ENCODE assay signal across 14 mouse cellular contexts in genomic region chr13:31362386-31362785, GRCm38 (mm10).
DNase-seq lines count a peak whose midpoint lies in the region; ATAC-seq and TF ChIP-seq lines count a peak whose summit lies in the region.
"Had no signal": no experiment of that assay in that cellular context is flagged by ENCODE, and none has a peak within 500 bp of the region (broad histone marks: within the 10 kb centered on the region; RNA-seq: fewer than 3 reads in every experiment).

No protein-coding gene starts in this region.

- peak; percentile 72 for ATAC-seq in forebrain, postnatal 0 days
- no peak for ATAC-seq in forebrain, embryonic 11.5 days (replicated peaks; ENCODE audit: low FRiP score)
- ATAC-seq in limb, embryonic 11.5 days (ENCODE audit: insufficient number of reproducible peaks, low FRiP score, low TSS enrichment, low read depth) = no peak
- ATAC-seq in embryonic facial prominence, embryonic 13.5 days (ENCODE audit: insufficient number of reproducible peaks, insufficient read depth, low FRiP score, low TSS enrichment, low read depth) = no peak
- ATAC-seq: intestine, embryonic 16.5 days had no signal

- no peaks in the 10 kb centered on the region for H3K36me3 ChIP-seq in forebrain, postnatal 0 days (ENCODE audit: insufficient read depth)
- no peaks in the 10 kb centered on the region for H3K36me3 ChIP-seq in forebrain, embryonic 11.5 days (ENCODE audit: control insufficient read depth, insufficient read depth, low read length)
- H3K36me3 ChIP-seq in limb, embryonic 11.5 days (ENCODE audit: control insufficient read depth, insufficient read depth, low read length) = no peaks in the 10 kb centered on the region
- H3K36me3 ChIP-seq in limb, embryonic 10.5 days = no peaks in the 10 kb centered on the region
- H3K36me3 ChIP-seq in embryonic facial prominence, embryonic 13.5 days = no peaks in the 10 kb centered on the region
- no peaks in the 10 kb centered on the region for H3K36me3 ChIP-seq in heart, adult 2 months (ENCODE audit: control insufficient read depth, insufficient read depth, low read length)
- H3K36me3 ChIP-seq: embryonic facial prominence, embryonic 15.5 days had no signal

- H3K4me3 ChIP-seq in forebrain, postnatal 0 days (ENCODE audit: low read depth, low read length) = no peak overlapping the region
- H3K4me3 ChIP-seq in forebrain, embryonic 11.5 days (ENCODE audit: low read depth, low read length) = no peak overlapping the region
- H3K4me3 ChIP-seq in limb, embryonic 11.5 days (ENCODE audit: low read depth, low read length) = no peak overlapping the region
- H3K4me3 ChIP-seq in limb, embryonic 10.5 days = no peak overlapping the region
- no peak overlapping the region for H3K4me3 ChIP-seq in embryonic facial prominence, embryonic 13.5 days
- no peak overlapping the region for H3K4me3 ChIP-seq in heart, adult 2 months
- H3K4me3 ChIP-seq: embryonic facial prominence, embryonic 15.5 days had no signal

- H3K27ac ChIP-seq in forebrain, postnatal 0 days (ENCODE audit: low read depth, low read length) = no peak overlapping the region
- no peak overlapping the region for H3K27ac ChIP-seq in forebrain, embryonic 11.5 days (ENCODE audit: low read depth, low read length)
- H3K27ac ChIP-seq in limb, embryonic 11.5 days (replicated peaks; ENCODE audit: low read depth, low read length) = no peak overlapping the region
- H3K27ac ChIP-seq in limb, embryonic 10.5 days = no peak overlapping the region
- 0 out of 2 replicates have a peak overlapping the region, but pooled peaks have one; percentile 16 for H3K27ac ChIP-seq in embryonic facial prominence, embryonic 13.5 days
- no peak overlapping the region for H3K27ac ChIP-seq in heart, adult 2 months
- H3K27ac ChIP-seq: embryonic facial prominence, embryonic 15.5 days had no signal

- H3K79me2 ChIP-seq in heart, adult 2 months (replicated peaks; ENCODE audit: control insufficient read depth, insufficient read depth, low read length) = no peaks in the 10 kb centered on the region

- TF ChIP-seq EP300 in heart, adult 2 months (IDR thresholded peaks at IDR 0.05; ENCODE audit: insufficient read depth, low read depth, low read length) = no peak

- H3K9me3 ChIP-seq in forebrain, postnatal 0 days (ENCODE audit: low read length) = no peaks in the 10 kb centered on the region
- H3K9me3 ChIP-seq in forebrain, embryonic 11.5 days (ENCODE audit: control insufficient read depth, low read length) = no peaks in the 10 kb centered on the region
- H3K9me3 ChIP-seq in limb, embryonic 11.5 days (ENCODE audit: control insufficient read depth, low read length) = no peaks in the 10 kb centered on the region
- H3K9me3 ChIP-seq in limb, embryonic 10.5 days (replicated peaks) = no peaks in the 10 kb centered on the region
- no peaks in the 10 kb centered on the region for H3K9me3 ChIP-seq in embryonic facial prominence, embryonic 13.5 days
- H3K9me3 ChIP-seq: embryonic facial prominence, embryonic 15.5 days had no signal

- H3K9ac ChIP-seq in forebrain, postnatal 0 days = no peak overlapping the region
- H3K9ac ChIP-seq in forebrain, embryonic 11.5 days (ENCODE audit: low read length) = no peak overlapping the region
- no peak overlapping the region for H3K9ac ChIP-seq in limb, embryonic 11.5 days (ENCODE audit: low read length)
- H3K9ac ChIP-seq in embryonic facial prominence, embryonic 13.5 days = no peak overlapping the region
- H3K9ac ChIP-seq in heart, adult 2 months (ENCODE audit: low read depth, low read length) = no peak overlapping the region
- H3K9ac ChIP-seq: embryonic facial prominence, embryonic 15.5 days had no signal

- no peaks in the 10 kb centered on the region for H3K4me1 ChIP-seq in forebrain, postnatal 0 days (ENCODE audit: insufficient read depth)
- no peaks in the 10 kb centered on the region for H3K4me1 ChIP-seq in forebrain, embryonic 11.5 days (replicated peaks; ENCODE audit: control insufficient read depth, insufficient read depth, low read length)
- H3K4me1 ChIP-seq in limb, embryonic 11.5 days (ENCODE audit: control insufficient read depth, insufficient read depth, low read length) = no peaks in the 10 kb centered on the region
- peaks cover 12% of the 10 kb centered on the region for H3K4me1 ChIP-seq in limb, embryonic 10.5 days
- H3K4me1 ChIP-seq in embryonic facial prominence, embryonic 13.5 days = peaks cover 13% of the 10 kb centered on the region
- no peaks in the 10 kb centered on the region for H3K4me1 ChIP-seq in heart, adult 2 months (ENCODE audit: control insufficient read depth, insufficient read depth, low read length)
- H3K4me1 ChIP-seq: embryonic facial prominence, embryonic 15.5 days had no signal

- intact Hi-C loops in heart, adult 2 months (cut with DNase I) = no loop called here

- H3K4me2 ChIP-seq in forebrain, postnatal 0 days (ENCODE audit: low read depth) = no peak overlapping the region
- no peak overlapping the region for H3K4me2 ChIP-seq in forebrain, embryonic 11.5 days (ENCODE audit: low read depth, low read length, severe bottlenecking)
- H3K4me2 ChIP-seq in limb, embryonic 11.5 days (ENCODE audit: low read depth, severe bottlenecking) = no peak overlapping the region
- H3K4me2 ChIP-seq in embryonic facial prominence, embryonic 13.5 days = no peak overlapping the region
- H3K4me2 ChIP-seq: embryonic facial prominence, embryonic 15.5 days had no signal

- no peak for TF ChIP-seq POLR2A in heart, adult 2 months (IDR thresholded peaks at IDR 0.05; ENCODE audit: insufficient read depth, low read depth, low read length)

- H3K27me3 ChIP-seq in forebrain, postnatal 0 days (ENCODE audit: insufficient read depth, low read length) = no peaks in the 10 kb centered on the region
- H3K27me3 ChIP-seq in forebrain, embryonic 11.5 days (ENCODE audit: control insufficient read depth, insufficient read depth, low read length) = no peaks in the 10 kb centered on the region
- no peaks in the 10 kb centered on the region for H3K27me3 ChIP-seq in limb, embryonic 11.5 days (ENCODE audit: control insufficient read depth, insufficient read depth, low read length)
- H3K27me3 ChIP-seq in limb, embryonic 10.5 days (ENCODE audit: low read depth, poor library complexity, severe bottlenecking) = no peaks in the 10 kb centered on the region
- no peaks in the 10 kb centered on the region for H3K27me3 ChIP-seq in embryonic facial prominence, embryonic 13.5 days
- H3K27me3 ChIP-seq in heart, adult 2 months (ENCODE audit: control insufficient read depth, insufficient read depth, low read length) = no peaks in the 10 kb centered on the region
- H3K27me3 ChIP-seq: embryonic facial prominence, embryonic 15.5 days had no signal

- peak; percentile 36 for DNase-seq in forebrain, postnatal 0 days
- DNase-seq in forebrain, embryonic 11.5 days (ENCODE audit: low spot score) = no peak
- peak; percentile 38 for DNase-seq in limb, embryonic 11.5 days (ENCODE audit: low spot score)
- DNase-seq in limb, embryonic 10.5 days (ENCODE audit: low spot score) = no peak
- DNase-seq in NIH3T3 (ENCODE audit: low read depth) (peak; percentile 48), adipocyte (ENCODE audit: low spot score) (no peak)
- DNase-seq in heart, adult 2 months = no peak
- DNase-seq: B cell, adult 2 months; cerebellum, adult 18-20 months; heart, adult 11 months; right cerebral cortex, postnatal 14 days had no signal

- TF ChIP-seq CTCF in forebrain, postnatal 0 days (IDR thresholded peaks at IDR 0.05; ENCODE audit: low read depth) = no peak
- TF ChIP-seq CTCF in heart, adult 2 months (IDR thresholded peaks at IDR 0.05) = no peak

- 19% methylated on average over 3 of the region's 3 CpGs for WGBS in forebrain, postnatal 0 days
- WGBS in forebrain, embryonic 11.5 days = 35% methylated on average over 3 of the region's 3 CpGs
- 17% methylated on average over 3 of the region's 3 CpGs for WGBS in limb, embryonic 11.5 days
- WGBS in limb, embryonic 10.5 days = 33% methylated on average over 3 of the region's 3 CpGs
- 7% methylated on average over 3 of the region's 3 CpGs for WGBS in embryonic facial prominence, embryonic 13.5 days
- WGBS in heart, adult 2 months = 10% methylated on average over 3 of the region's 3 CpGs

Comparison
In these comparisons a context has a peak if more than half of its experiments do, and no peak if none do; other contexts are left out.
1. DNase-seq: peak in forebrain, postnatal 0 days (single experiment), limb, embryonic 11.5 days (single experiment) and NIH3T3 (single experiment); none in forebrain, embryonic 11.5 days (single experiment), limb, embryonic 10.5 days (single experiment), adipocyte (single experiment) and heart, adult 2 months (0 of 2).